Mouse (Mus musculus): Measurements from ENCODE around the gene Gm10271. TPM values are rescaled to one million over a fixed set of nuclear protein-coding genes. Genes with fewer than 3 reads are reported as not detected.
A peak's percentile ranks its signal among the peaks of the same experiment; 100 is the strongest.

Gm10271 gene
- total RNA-seq, 2 experiments from 2014 or later: not detected

GRCm38 (mm10) chr10:116980888-116981287 lies 8.5 kb upstream of the Gm10271 start:
- no peak for DNase-seq (ENCODE audit: low spot score)
- intact Hi-C loops (cut with DNase I): loop anchor here (2.0 kb wide), 1 partner anchor 52 kb away; no protein-coding TSS in a partner anchor

DNA sequence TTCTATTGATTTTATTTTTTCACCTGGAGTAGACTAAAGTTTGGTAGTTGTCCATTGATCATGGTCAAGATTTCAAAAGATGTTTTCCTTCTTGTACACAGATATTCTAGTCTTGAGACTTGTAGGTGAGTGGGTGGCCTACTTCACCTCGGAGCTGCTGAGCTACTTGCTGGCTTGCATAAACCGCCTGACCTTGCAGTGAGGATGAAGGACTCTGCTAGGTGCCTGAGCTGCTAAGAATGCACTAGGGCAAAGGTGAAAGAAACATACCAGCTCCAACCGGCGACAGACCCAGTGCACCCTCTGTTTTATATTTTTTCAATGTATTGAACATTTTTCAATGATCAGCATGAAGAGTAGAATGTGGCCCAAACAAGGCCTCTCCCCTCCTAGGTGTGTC lies 7.9 kb upstream of the Gm10271 start:
- no peak for DNase-seq (ENCODE audit: low spot score)
- intact Hi-C loops (cut with DNase I): loop anchor here (2.0 kb wide), 1 partner anchor 53 kb away; no protein-coding TSS in a partner anchor

- intact Hi-C loops (cut with DNase I): no loop called here
- no peak for DNase-seq (ENCODE audit: low spot score)
Observed at GRCm38 (mm10) chr10:116978841-116979240, 6.4 kb upstream of the Gm10271 start.

- no peak for DNase-seq (ENCODE audit: low spot score)
- intact Hi-C loops (cut with DNase I): no loop called here
Observed at GRCm38 (mm10) chr10:116977858-116978257, 5.4 kb upstream of the Gm10271 start.

GRCm38 (mm10) chr10:116977455-116977854 lies 5.0 kb upstream of the Gm10271 start:
- intact Hi-C loops (cut with DNase I): no loop called here
- DNase-seq (ENCODE audit: low spot score): no peak

- DNase-seq (ENCODE audit: low spot score): no peak
- intact Hi-C loops (cut with DNase I): no loop called here
Observed at GRCm38 (mm10) chr10:116968741-116969140, 3.7 kb downstream of the Gm10271 start.

- no peak for DNase-seq (ENCODE audit: low spot score)
- intact Hi-C loops (cut with DNase I): no loop called here
Observed at GRCm38 (mm10) chr10:116966065-116966464, 6.3 kb downstream of the Gm10271 start.

GRCm38 (mm10) chr10:116965297-116965696 lies 7.1 kb downstream of the Gm10271 start:
- intact Hi-C loops (cut with DNase I): no loop called here
- DNase-seq (ENCODE audit: low spot score): no peak

GRCm38 (mm10) chr10:116964571-116964970 lies 7.8 kb downstream of the Gm10271 start:
- DNase-seq (ENCODE audit: low spot score): no peak
- intact Hi-C loops (cut with DNase I): no loop called here

DNA sequence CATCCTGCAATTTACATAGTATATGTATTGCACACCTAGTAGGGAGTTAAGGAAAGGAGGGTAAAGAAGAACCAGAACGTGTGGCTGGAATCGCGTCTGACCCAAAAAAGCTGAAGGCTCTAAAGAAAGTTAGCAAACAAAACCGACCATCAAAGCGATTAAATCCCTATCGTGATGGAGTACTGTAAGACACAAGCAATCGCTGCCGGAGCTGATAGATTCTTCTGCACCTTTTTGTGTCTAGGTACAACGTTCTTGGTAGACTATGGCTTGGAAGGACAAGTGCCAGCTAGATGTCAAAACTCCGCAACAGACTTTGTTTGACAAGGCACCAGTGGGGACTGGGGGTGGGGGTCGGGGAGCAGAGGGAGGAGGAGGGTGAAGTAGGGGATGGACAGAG lies 8.3 kb downstream of the Gm10271 start:
- no peak for DNase-seq (ENCODE audit: low spot score)
- intact Hi-C loops (cut with DNase I): no loop called here

- intact Hi-C loops (cut with DNase I): no loop called here
- no peak for DNase-seq (ENCODE audit: low spot score)
Observed at GRCm38 (mm10) chr10:116962803-116963202, 9.6 kb downstream of the Gm10271 start.

- intact Hi-C loops (cut with DNase I): no loop called here
- DNase-seq (ENCODE audit: low spot score): no peak
Observed at GRCm38 (mm10) chr10:116962152-116962551, 10.3 kb downstream of the Gm10271 start.

GRCm38 (mm10) chr10:116957867-116958551 lies 14.4 kb downstream of the Gm10271 start:
- intact Hi-C loops (cut with DNase I): loop anchor here (10.0 kb wide), 1 partner anchor 267 kb away; the partner anchor contains the start of gene Yeats4

DNA sequence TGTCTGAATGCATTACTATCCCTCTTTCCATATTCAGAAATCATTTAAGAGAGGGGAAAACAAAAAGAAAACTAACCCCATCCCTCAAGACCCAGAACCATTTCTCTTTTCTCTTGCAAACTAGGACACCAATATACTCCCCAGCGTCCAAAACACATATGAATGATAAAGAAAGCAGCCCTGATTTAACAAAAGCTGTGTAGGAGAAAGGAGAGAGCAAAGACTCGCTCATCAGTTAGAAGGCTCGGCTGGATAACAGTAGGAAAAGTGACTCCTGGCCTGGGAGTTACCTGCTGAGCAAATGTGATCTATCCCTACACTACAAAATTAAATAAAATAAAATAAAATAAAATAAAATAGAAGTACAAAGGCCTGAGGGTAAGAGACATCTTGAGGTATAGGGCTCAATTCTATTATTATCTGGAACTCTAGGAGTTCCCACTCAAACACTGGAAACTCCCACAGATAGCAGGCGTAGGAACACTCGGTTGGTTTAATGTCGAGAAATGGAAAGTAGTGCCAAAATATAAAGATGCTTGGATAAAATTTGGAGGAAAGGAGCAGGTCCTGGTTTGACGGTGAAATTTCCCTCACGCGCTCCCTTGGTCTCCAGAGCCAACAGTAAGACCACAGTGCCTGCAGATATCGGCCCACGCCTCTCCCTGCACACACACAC lies 15.8 kb downstream of the Gm10271 start:
- DNase-seq (ENCODE audit: low spot score): no peak
- intact Hi-C loops (cut with DNase I): loop anchor here (10.0 kb wide), 1 partner anchor 268 kb away; the partner anchor contains the start of gene Yeats4

More at GRCm38 (mm10) chr10:116957867-116958551, 14.4 kb downstream of the Gm10271 start:
- no peak for DNase-seq (ENCODE audit: low spot score)

GRCm38 (mm10) chr10:116955191-116955590 lies 17.2 kb downstream of the Gm10271 start:
- no peak for DNase-seq (ENCODE audit: low spot score)
- intact Hi-C loops (cut with DNase I): loop anchor here (10.0 kb wide), 1 partner anchor 270 kb away; the partner anchor contains the start of gene Yeats4

DNA sequence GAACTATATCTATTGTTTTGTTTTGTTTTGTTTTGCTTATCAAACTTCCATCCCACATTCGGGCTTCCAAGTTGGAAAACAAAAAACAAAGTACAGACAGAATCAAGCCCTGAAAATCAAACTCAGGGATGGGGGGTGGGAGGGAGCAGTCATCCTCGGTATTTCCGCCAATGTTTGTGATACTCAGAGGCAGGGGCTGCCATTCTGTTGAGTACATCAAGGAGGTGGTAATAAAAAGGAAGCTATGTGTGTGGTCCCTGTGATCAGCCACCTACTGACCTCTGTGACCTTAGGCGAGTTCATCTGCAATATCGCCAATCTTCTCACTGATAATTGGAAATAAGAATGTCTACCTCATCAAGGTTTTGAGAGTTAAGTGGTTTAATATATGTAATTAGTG lies 21.5 kb downstream of the Gm10271 start:
- intact Hi-C loops (cut with DNase I): loop anchor here (5.0 to 10.0 kb wide), 3 partner anchors 81 to 274 kb away; partner anchors contain the start of genes Frs2 and Yeats4

GRCm38 (mm10) chr10:116950009-116950769 lies 22.2 kb downstream of the Gm10271 start, which contains the start of gene Rab3ip:
TSS of gene Rab3ip (minus strand) at chr10:116950769.
- peak; percentile 73 for DNase-seq (ENCODE audit: low spot score)
- intact Hi-C loops (cut with DNase I): loop anchor here (5.0 to 10.0 kb wide), 3 partner anchors 82 to 275 kb away; partner anchors contain the start of genes Frs2 and Yeats4

More for the DNA sequence above, 21.5 kb downstream of the Gm10271 start:
- DNase-seq (ENCODE audit: low spot score): no peak

GRCm38 (mm10) chr10:116949111-116950008 lies 23.0 kb downstream of the Gm10271 start:
- DNase-seq (ENCODE audit: low spot score): no peak
- intact Hi-C loops (cut with DNase I): loop anchor here (5.0 to 10.0 kb wide), 3 partner anchors 83 to 275 kb away; partner anchors contain the start of genes Frs2 and Yeats4

DNA sequence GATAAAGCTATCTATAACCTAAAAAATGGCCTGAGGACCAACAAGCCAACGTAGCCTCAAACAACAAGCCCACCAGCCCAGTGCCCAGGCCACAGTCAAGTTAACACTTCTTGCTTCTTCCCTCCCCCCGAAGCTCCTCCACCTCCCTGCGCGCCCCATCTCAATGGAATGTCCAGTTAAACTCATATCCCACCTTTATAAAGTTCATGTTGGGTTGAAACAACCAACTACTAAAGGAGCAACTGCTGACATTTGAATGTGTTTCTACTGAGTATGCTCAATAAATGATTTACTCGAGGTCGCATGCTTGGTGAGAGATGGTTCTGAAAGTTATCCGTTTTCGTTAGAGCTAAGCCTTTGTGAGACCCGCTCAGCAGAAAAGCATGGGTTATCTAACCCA lies 24.0 kb downstream of the Gm10271 start:
- no peak for DNase-seq (ENCODE audit: low spot score)
- intact Hi-C loops (cut with DNase I): no loop called here
